8 mouse cellular contexts compared by ENCODE assay signal in the genomic region with DNA sequence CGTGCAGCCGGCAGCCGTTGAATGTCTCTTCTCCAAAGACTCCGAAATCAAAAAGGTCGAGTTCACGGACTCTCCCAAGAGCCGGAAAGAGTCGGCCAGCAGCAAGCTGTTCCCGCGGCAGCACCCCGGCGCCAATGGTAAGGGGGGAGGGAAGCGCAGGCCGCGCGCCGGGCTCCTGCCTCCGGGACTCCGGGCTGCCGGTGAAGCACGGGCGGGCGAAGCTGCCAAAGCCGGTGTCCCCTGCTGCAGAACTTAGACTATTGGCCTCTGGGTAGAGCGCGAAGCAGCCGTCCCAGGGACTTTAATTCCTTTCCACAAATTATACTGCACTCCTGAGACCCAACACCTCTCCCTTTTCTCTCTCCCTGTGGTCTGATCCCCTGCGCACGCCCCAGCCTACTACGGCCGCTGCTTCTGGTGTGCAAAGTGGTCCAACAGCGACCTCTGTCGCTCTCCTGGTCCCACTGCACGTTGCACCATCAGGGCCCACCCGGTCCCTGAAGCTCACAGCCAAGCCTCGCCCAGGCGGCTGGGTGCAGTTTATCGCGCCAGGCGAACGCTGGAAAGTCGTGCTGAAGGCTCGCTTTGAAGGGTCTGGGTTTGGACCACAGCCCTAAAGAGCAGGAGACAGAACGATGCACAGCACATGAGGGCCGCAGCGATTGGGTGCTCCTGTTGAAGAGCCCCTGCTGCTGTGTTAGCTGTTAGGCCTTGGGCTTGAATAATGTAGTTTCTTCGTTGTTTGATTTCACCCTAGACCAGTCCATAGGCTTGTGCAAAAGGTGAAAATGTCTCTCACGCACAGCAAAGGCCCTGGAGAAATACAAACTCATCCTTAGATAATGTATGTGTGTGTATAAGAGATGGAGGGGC. TPM values are rescaled to one million over a fixed set of nuclear protein-coding genes. Genes with fewer than 3 reads are reported as not detected.
DNase-seq lines count a peak whose midpoint lies in the region; ATAC-seq and TF ChIP-seq lines count a peak whose summit lies in the region.
"Had no signal": no experiment of that assay in that cellular context is flagged by ENCODE, and none has a peak within 500 bp of the region (broad histone marks: within the 10 kb centered on the region; RNA-seq: fewer than 3 reads in every experiment).

No protein-coding gene starts in this region.

- peaks cover 2% of the 10 kb centered on the region; the same call in 1 of the 2 replicates for H3K9me3 ChIP-seq in hindbrain, postnatal 0 days (ENCODE audit: low read length)
- no peaks in the 10 kb centered on the region for H3K9me3 ChIP-seq in limb, embryonic 12.5 days
- H3K9me3 ChIP-seq in midbrain, embryonic 14.5 days (ENCODE audit: control insufficient read depth, low read length): no peaks in the 10 kb centered on the region

- no peaks in the 10 kb centered on the region for H3K36me3 ChIP-seq in hindbrain, postnatal 0 days (ENCODE audit: insufficient read depth, low read length)
- no peaks in the 10 kb centered on the region for H3K36me3 ChIP-seq in limb, embryonic 12.5 days
- H3K36me3 ChIP-seq in midbrain, embryonic 14.5 days (ENCODE audit: control insufficient read depth, insufficient read depth, low read length): no peaks in the 10 kb centered on the region

- peak; percentile 99 for TF ChIP-seq CTCF in hindbrain, postnatal 0 days (IDR thresholded peaks at IDR 0.05; ENCODE audit: low read depth)

- under 1% methylated on average over 48 of the region's 48 CpGs for WGBS in hindbrain, postnatal 0 days
- under 1% methylated on average over 48 of the region's 48 CpGs for WGBS in limb, embryonic 12.5 days
- WGBS in midbrain, embryonic 14.5 days: under 1% methylated on average over 48 of the region's 48 CpGs

- peak overlapping the region; percentile 28 for H3K4me3 ChIP-seq in hindbrain, postnatal 0 days (ENCODE audit: low read length)
- peak overlapping the region; percentile 40 for H3K4me3 ChIP-seq in limb, embryonic 12.5 days (replicated peaks)
- H3K4me3 ChIP-seq in midbrain, embryonic 14.5 days (replicated peaks; ENCODE audit: low read depth, low read length): peak overlapping the region; percentile 39

- H3K9ac ChIP-seq in hindbrain, postnatal 0 days (replicated peaks; ENCODE audit: low read length): no peak overlapping the region
- H3K9ac ChIP-seq in limb, embryonic 12.5 days (replicated peaks): peak overlapping the region; percentile 47
- H3K9ac ChIP-seq in midbrain, embryonic 14.5 days (replicated peaks; ENCODE audit: low read length): peak overlapping the region; percentile 38; the same call in 1 of the 2 replicates

- peak; percentile 94 for ATAC-seq in hindbrain, postnatal 0 days
- ATAC-seq in limb, embryonic 12.5 days (ENCODE audit: insufficient number of reproducible peaks, insufficient read depth, low FRiP score, low TSS enrichment, low read depth): peak; percentile 91
- peak; percentile 93 for ATAC-seq in midbrain, embryonic 14.5 days (ENCODE audit: low FRiP score, low TSS enrichment)

- peak; percentile 44 to 59 for DNase-seq in adrenal gland, adult 18-20 months (ENCODE audit: low spot score in 2 of 2)
- peak; percentile 64 for DNase-seq in c-Kit-positive CD71-negative TER-119-negative erythroid progenitor cells, embryonic 14.5 days (ENCODE audit: low read depth)
- DNase-seq in gastrocnemius, adult 18-20 months (ENCODE audit: low spot score): peak; percentile 66
- DNase-seq in hindbrain, postnatal 0 days (ENCODE audit: low spot score): peak; percentile 89
- peak; percentile 93 for DNase-seq in midbrain, embryonic 14.5 days
- peak; percentile 83 for DNase-seq in testis, postnatal 10 days (ENCODE audit: low spot score)

- peaks cover 91% of the 10 kb centered on the region for H3K27me3 ChIP-seq in hindbrain, postnatal 0 days (ENCODE audit: insufficient read depth, low read length)
- peaks cover 91% of the 10 kb centered on the region for H3K27me3 ChIP-seq in limb, embryonic 12.5 days
- H3K27me3 ChIP-seq in midbrain, embryonic 14.5 days (ENCODE audit: control insufficient read depth, insufficient read depth, low read length): peaks cover 91% of the 10 kb centered on the region

- no peak overlapping the region for H3K27ac ChIP-seq in hindbrain, postnatal 0 days
- no peak overlapping the region for H3K27ac ChIP-seq in limb, embryonic 12.5 days
- H3K27ac ChIP-seq in midbrain, embryonic 14.5 days (replicated peaks; ENCODE audit: low read depth, low read length): peak overlapping the region; percentile 43; the same call in 1 of the 2 replicates
- H3K27ac ChIP-seq: macrophage had no signal

- H3K4me2 ChIP-seq in hindbrain, postnatal 0 days (ENCODE audit: low read depth, low read length): peak overlapping the region; percentile 60
- peak overlapping the region; percentile 76 for H3K4me2 ChIP-seq in limb, embryonic 12.5 days
- peak overlapping the region; percentile 78 for H3K4me2 ChIP-seq in midbrain, embryonic 14.5 days (ENCODE audit: low read length)

- H3K4me1 ChIP-seq in hindbrain, postnatal 0 days (ENCODE audit: insufficient read depth, low read length): no peaks in the 10 kb centered on the region
- H3K4me1 ChIP-seq in limb, embryonic 12.5 days (replicated peaks): peaks cover 28% of the 10 kb centered on the region
- H3K4me1 ChIP-seq in midbrain, embryonic 14.5 days (ENCODE audit: control insufficient read depth, insufficient read depth, low read length): peaks cover 3% of the 10 kb centered on the region; the same call in 1 of the 2 replicates

RNA-seq across cellular contexts. Expression of gene Pitx2, which starts 5.0 kb away (rescaled TPM):
- under 1 TPM in 1 of 2 experiments, not detected in 1; 0.35 TPM for total RNA-seq in adrenal gland, adult 18-20 months (2021)
- total RNA-seq in gastrocnemius, adult 18-20 months (2021): 10 to 100 TPM in 1 of 2 experiments, 1 to 10 TPM in 1; 5.4 to 13.3 TPM
- 0.61 and 2.4 TPM in 2 replicates for total RNA-seq in hindbrain, postnatal 0 days (2014; rRNA removed)
- polyA plus RNA-seq in hindbrain, postnatal 0 days (2015; fragmentation: Nextera tagmentation; extraction: Ambion mirVana): 1.0 TPM in 2 replicates
- polyA plus RNA-seq in limb, embryonic 12.5 days (2016; fragmentation: Nextera tagmentation; extraction: Ambion mirVana): 34.8 and 35.6 TPM in 2 replicates
- 27.0 and 27.5 TPM in 2 replicates for polyA plus RNA-seq in midbrain, embryonic 14.5 days (2014; fragmentation: Nextera tagmentation; extraction: Ambion mirVana)
- polyA plus RNA-seq: macrophage had no signal
